Mouse (Mus musculus): Measurements from ENCODE around the gene Tac2. TPM values are rescaled to one million over a fixed set of nuclear protein-coding genes. Genes with fewer than 3 reads are reported as not detected.

Gene Tac2
- polyA plus RNA-seq (2015; fragmentation: Nextera tagmentation; extraction: Ambion mirVana): not detected in 2 replicates

- no peak for ATAC-seq
- Histone ChIP-seq H3K9me3 (no peaks in the 10 kb centered on the region), H3K4me3 (replicated peaks) (no peak within 1 kb of the TSS), H3K4me2 (replicated peaks) (no peak within 1 kb of the TSS), H3K27ac (no peak within 1 kb of the TSS), H3K9ac (replicated peaks) (no peak within 1 kb of the TSS), H3K36me3 (no peaks in the 10 kb centered on the region), H3K4me1 (replicated peaks) (peaks cover 35% of the 10 kb centered on the region), H3K27me3 (peaks cover 26% of the 10 kb centered on the region)
- WGBS: 86% methylated on average over 3 of the region's 3 CpGs
Observed at GRCm38 (mm10) chr10:127724178-127724577, at the start of gene Tac2. Tac2 (plus strand) TSS chr10:127724478.

GRCm38 (mm10) chr10:127674794-127675522, 49.3 kb upstream of the Tac2 start:
- no peak for ATAC-seq
- WGBS: 89% methylated on average over 8 of the region's 8 CpGs
- H3K36me3 ChIP-seq: no peaks in the 10 kb centered on the region
- H3K27me3 ChIP-seq: 0 out of 2 replicates have a peak, but pooled peaks cover 4% of the 10 kb centered on the region
- H3K4me2 ChIP-seq (replicated peaks): no peak overlapping the region
- H3K9ac ChIP-seq (replicated peaks): no peak overlapping the region
- H3K4me1 ChIP-seq (replicated peaks): peaks cover 17% of the 10 kb centered on the region
- no peak overlapping the region for H3K4me3 ChIP-seq (replicated peaks)
- H3K27ac ChIP-seq: no peak overlapping the region
- H3K9me3 ChIP-seq: no peaks in the 10 kb centered on the region

- Histone ChIP-seq H3K27ac (no peak overlapping the region), H3K27me3 (no peaks in the 10 kb centered on the region), H3K9me3 (no peaks in the 10 kb centered on the region), H3K36me3 (no peaks in the 10 kb centered on the region), H3K4me3 (replicated peaks) (peak overlapping the region; percentile 55), H3K4me1 (replicated peaks) (peaks cover 17% of the 10 kb centered on the region), H3K4me2 (replicated peaks) (peak overlapping the region; percentile 96), H3K9ac (replicated peaks) (peak overlapping the region; percentile 49)
- WGBS: 49% methylated on average over 5 of the region's 5 CpGs
- no peak for ATAC-seq
Observed at GRCm38 (mm10) chr10:127675859-127676398, 48.3 kb upstream of the Tac2 start.

GRCm38 (mm10) chr10:127676691-127677548, 47.4 kb upstream of the Tac2 start:
- Histone ChIP-seq H3K27ac (peak overlapping the region; percentile 56; the same call in 1 of the 2 replicates), H3K4me2 (replicated peaks) (peak overlapping the region; percentile 96), H3K36me3 (no peaks in the 10 kb centered on the region), H3K9ac (replicated peaks) (peak overlapping the region; percentile 70), H3K4me3 (replicated peaks) (peak overlapping the region; percentile 55), H3K27me3 (no peaks in the 10 kb centered on the region), H3K4me1 (replicated peaks) (peaks cover 17% of the 10 kb centered on the region), H3K9me3 (no peaks in the 10 kb centered on the region)
- peak; percentile 94 for ATAC-seq
- 1% methylated on average over 66 of the region's 71 CpGs for WGBS

- H3K4me2 ChIP-seq (replicated peaks): peak overlapping the region; percentile 96
Observed at GRCm38 (mm10) chr10:127677591-127678336, 46.5 kb upstream of the Tac2 start.

GRCm38 (mm10) chr10:127679208-127679607, 45.1 kb upstream of the Tac2 start:
- Histone ChIP-seq H3K27ac (no peak overlapping the region), H3K4me2 (replicated peaks) (no peak overlapping the region), H3K27me3 (no peaks in the 10 kb centered on the region), H3K36me3 (no peaks in the 10 kb centered on the region), H3K4me3 (replicated peaks) (no peak overlapping the region), H3K9ac (replicated peaks) (no peak overlapping the region), H3K4me1 (replicated peaks) (peaks cover 17% of the 10 kb centered on the region), H3K9me3 (no peaks in the 10 kb centered on the region)
- ATAC-seq: no peak
- WGBS: 95% methylated on average over 1 of the region's 1 CpGs

More at GRCm38 (mm10) chr10:127677591-127678336, 46.5 kb upstream of the Tac2 start:
- Histone ChIP-seq H3K9ac (replicated peaks) (peak overlapping the region; percentile 70), H3K36me3 (no peaks in the 10 kb centered on the region), H3K9me3 (no peaks in the 10 kb centered on the region), H3K27me3 (no peaks in the 10 kb centered on the region), H3K4me3 (replicated peaks) (peak overlapping the region; percentile 55), H3K27ac (no peak overlapping the region), H3K4me1 (replicated peaks) (peaks cover 17% of the 10 kb centered on the region)
- ATAC-seq: peak; percentile 29
- WGBS: 12% methylated on average over 14 of the region's 14 CpGs

- no peaks in the 10 kb centered on the region for H3K36me3 ChIP-seq
- H3K9me3 ChIP-seq: no peaks in the 10 kb centered on the region
- H3K4me2 ChIP-seq (replicated peaks): no peak overlapping the region
- 91% methylated on average over 3 of the region's 3 CpGs for WGBS
- no peak overlapping the region for H3K9ac ChIP-seq (replicated peaks)
- H3K4me3 ChIP-seq (replicated peaks): no peak overlapping the region
- ATAC-seq: no peak
- H3K27me3 ChIP-seq: no peaks in the 10 kb centered on the region
- H3K27ac ChIP-seq: no peak overlapping the region
- peaks cover 17% of the 10 kb centered on the region for H3K4me1 ChIP-seq (replicated peaks)
Observed at GRCm38 (mm10) chr10:127679881-127680280, 44.4 kb upstream of the Tac2 start.

- peaks cover 5% of the 10 kb centered on the region; the same call in 1 of the 2 replicates for H3K4me1 ChIP-seq (replicated peaks)
- 93% methylated on average over 6 of the region's 6 CpGs for WGBS
- ATAC-seq: no peak
- H3K27me3 ChIP-seq: no peaks in the 10 kb centered on the region
- no peak overlapping the region for H3K9ac ChIP-seq (replicated peaks)
- no peaks in the 10 kb centered on the region for H3K9me3 ChIP-seq
- H3K4me2 ChIP-seq (replicated peaks): no peak overlapping the region
- no peak overlapping the region for H3K4me3 ChIP-seq (replicated peaks)
- no peaks in the 10 kb centered on the region for H3K36me3 ChIP-seq
- no peak overlapping the region for H3K27ac ChIP-seq
Observed at GRCm38 (mm10) chr10:127682886-127683285, 41.4 kb upstream of the Tac2 start.

GRCm38 (mm10) chr10:127691053-127691452, 33.2 kb upstream of the Tac2 start:
- H3K36me3 ChIP-seq: peaks cover 19% of the 10 kb centered on the region
- WGBS: 26% methylated on average over 1 of the region's 1 CpGs

GRCm38 (mm10) chr10:127694636-127695035, 29.6 kb upstream of the Tac2 start:
- Histone ChIP-seq H3K27me3 (no peaks in the 10 kb centered on the region), H3K4me1 (replicated peaks) (no peaks in the 10 kb centered on the region), H3K27ac (no peak overlapping the region), H3K4me2 (replicated peaks) (no peak overlapping the region), H3K9me3 (no peaks in the 10 kb centered on the region), H3K36me3 (peaks cover 40% of the 10 kb centered on the region), H3K9ac (replicated peaks) (no peak overlapping the region), H3K4me3 (replicated peaks) (no peak overlapping the region)
- WGBS: 66% methylated on average over 2 of the region's 2 CpGs
- ATAC-seq: peak; percentile 56; the same call in 1 of the 2 replicates

More at GRCm38 (mm10) chr10:127691053-127691452, 33.2 kb upstream of the Tac2 start:
- Histone ChIP-seq H3K27me3 (no peaks in the 10 kb centered on the region), H3K27ac (no peak overlapping the region), H3K9me3 (no peaks in the 10 kb centered on the region), H3K4me2 (replicated peaks) (no peak overlapping the region), H3K4me1 (replicated peaks) (no peaks in the 10 kb centered on the region), H3K4me3 (replicated peaks) (no peak overlapping the region), H3K9ac (replicated peaks) (no peak overlapping the region)
- ATAC-seq: no peak

- WGBS: 94% methylated on average over 7 of the region's 7 CpGs
- Histone ChIP-seq H3K36me3 (peaks cover 39% of the 10 kb centered on the region), H3K9me3 (no peaks in the 10 kb centered on the region), H3K4me2 (replicated peaks) (no peak overlapping the region), H3K27ac (no peak overlapping the region), H3K9ac (replicated peaks) (no peak overlapping the region), H3K4me3 (replicated peaks) (no peak overlapping the region), H3K27me3 (no peaks in the 10 kb centered on the region), H3K4me1 (replicated peaks) (no peaks in the 10 kb centered on the region)
- no peak for ATAC-seq
Observed at GRCm38 (mm10) chr10:127695775-127696174, 28.5 kb upstream of the Tac2 start.

Measured in midbrain, embryonic 13.5 days (tissue).